Mouse (Mus musculus): ENCODE measurements around the gene Dpp6. TPM values are rescaled to one million over a fixed set of nuclear protein-coding genes. Genes with fewer than 3 reads are reported as not detected.
A peak's percentile ranks its signal among the peaks of the same experiment; 100 is the strongest.
"Not testable (repeated sequence)": the region's sequence is repeated elsewhere in the genome, so short reads cannot be mapped to it uniquely, and the experiment has no call there.

Dpp6 gene
- total RNA-seq, 4 experiments from 2014 or later, result 0.35 to 0.71 (median 0.63) TPM

- DNase-seq (ENCODE audit: low spot score), result no peak
These were observed 673.9 kb downstream of the Dpp6 start for GRCm38 (mm10) chr5:27490942-27491341.

GRCm38 (mm10) chr5:27501338-27501737 is 684.3 kb downstream of the Dpp6 start, which contains the start of gene Speer4b:
TSS of gene Speer4b (minus strand) at chr5:27501438.
- DNase-seq (ENCODE audit: low spot score), result not testable (repeated sequence)

DNA sequence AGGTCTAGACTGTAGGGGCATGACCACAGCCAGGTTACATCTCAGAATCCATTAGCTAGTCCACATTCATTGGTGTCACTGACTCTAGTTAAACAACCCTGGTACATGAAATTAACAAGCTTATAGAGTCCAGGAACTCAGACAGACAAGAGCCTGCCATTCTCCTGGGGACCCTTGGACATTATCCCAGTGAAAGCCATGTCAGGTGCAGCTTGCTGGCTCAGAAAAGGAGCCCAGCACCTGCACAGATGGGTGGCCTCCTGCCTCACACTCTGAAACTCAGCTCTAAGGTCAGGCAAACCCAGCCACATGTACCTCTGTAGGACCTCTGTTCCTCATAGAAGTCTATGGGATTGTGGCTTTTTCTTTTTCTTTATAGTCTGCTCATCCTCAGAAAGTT is 701.7 kb downstream of the Dpp6 start:
- no peak for DNase-seq (ENCODE audit: low spot score)

- no peak for DNase-seq (ENCODE audit: low spot score)
These were observed 709.9 kb downstream of the Dpp6 start for GRCm38 (mm10) chr5:27526906-27527305.

GRCm38 (mm10) chr5:27544816-27545270 is 727.8 kb downstream of the Dpp6 start:
- peak; percentile 1 for DNase-seq (ENCODE audit: low spot score)

- DNase-seq (ENCODE audit: low spot score), result no peak
These were observed 732.3 kb downstream of the Dpp6 start for GRCm38 (mm10) chr5:27549291-27549690.

GRCm38 (mm10) chr5:27565700-27566099 is 748.7 kb downstream of the Dpp6 start:
- no peak for DNase-seq (ENCODE audit: low spot score)

GRCm38 (mm10) chr5:27587970-27588758 is 771.2 kb downstream of the Dpp6 start:
- no peak for DNase-seq (ENCODE audit: low spot score)

GRCm38 (mm10) chr5:27604132-27604531 is 787.1 kb downstream of the Dpp6 start:
- no peak for DNase-seq (ENCODE audit: low spot score)

GRCm38 (mm10) chr5:27615769-27616168 is 798.8 kb downstream of the Dpp6 start:
- peak; percentile 3 for DNase-seq (ENCODE audit: low spot score)

- DNase-seq (ENCODE audit: low spot score), result no peak
These were observed 804.8 kb downstream of the Dpp6 start for GRCm38 (mm10) chr5:27621811-27622210.

DNA sequence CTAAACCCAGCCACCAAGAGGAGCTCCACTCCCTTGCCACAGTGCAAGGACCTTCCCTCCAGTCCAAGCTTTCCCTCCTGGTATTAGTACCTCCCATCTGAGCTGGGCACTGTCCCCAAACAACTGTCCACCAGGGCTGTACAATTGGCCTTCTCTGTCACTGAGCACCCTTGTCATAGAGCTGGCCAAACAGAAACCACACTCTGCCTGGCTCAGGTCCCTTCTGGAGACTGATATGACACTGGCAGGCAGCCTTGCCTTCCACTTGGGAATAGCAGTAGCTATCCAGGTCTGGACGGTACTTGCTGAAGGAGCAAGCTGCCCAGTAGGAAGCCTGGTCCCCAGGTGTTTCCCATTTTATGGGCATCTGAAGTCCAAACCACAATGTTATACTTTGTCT is 806.9 kb downstream of the Dpp6 start:
- peak; percentile 12 for DNase-seq (ENCODE audit: low spot score)

- DNase-seq (ENCODE audit: low spot score), result no peak
These were observed 815.1 kb downstream of the Dpp6 start for GRCm38 (mm10) chr5:27632151-27632550.

GRCm38 (mm10) chr5:27635941-27636340 is 818.9 kb downstream of the Dpp6 start:
- no peak for DNase-seq (ENCODE audit: low spot score)

- no peak for DNase-seq (ENCODE audit: low spot score)
These were observed 824.9 kb downstream of the Dpp6 start for GRCm38 (mm10) chr5:27641876-27642275.

- DNase-seq (ENCODE audit: low spot score), result no peak
These were observed 835.1 kb downstream of the Dpp6 start for GRCm38 (mm10) chr5:27651879-27652814.

DNA sequence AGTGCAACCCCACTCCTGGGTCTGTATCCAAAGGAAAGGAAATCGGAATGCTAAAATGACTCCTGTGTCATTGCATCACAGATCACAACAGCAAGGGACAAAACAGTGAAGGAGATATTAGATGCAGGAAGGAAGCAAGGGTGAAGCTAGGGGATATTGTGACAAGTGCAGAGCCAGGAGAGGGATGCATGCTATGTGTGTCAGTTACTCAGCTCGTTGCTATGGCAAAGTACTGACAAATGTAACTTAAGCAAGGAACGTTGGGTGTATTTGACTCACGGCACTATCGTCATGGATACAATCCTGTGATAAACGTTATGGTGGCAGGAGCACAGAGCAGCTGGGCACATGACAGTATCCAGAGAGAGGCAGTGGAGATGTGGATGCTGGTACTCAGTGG is 839.1 kb downstream of the Dpp6 start:
- DNase-seq (ENCODE audit: low spot score), result no peak

DNA sequence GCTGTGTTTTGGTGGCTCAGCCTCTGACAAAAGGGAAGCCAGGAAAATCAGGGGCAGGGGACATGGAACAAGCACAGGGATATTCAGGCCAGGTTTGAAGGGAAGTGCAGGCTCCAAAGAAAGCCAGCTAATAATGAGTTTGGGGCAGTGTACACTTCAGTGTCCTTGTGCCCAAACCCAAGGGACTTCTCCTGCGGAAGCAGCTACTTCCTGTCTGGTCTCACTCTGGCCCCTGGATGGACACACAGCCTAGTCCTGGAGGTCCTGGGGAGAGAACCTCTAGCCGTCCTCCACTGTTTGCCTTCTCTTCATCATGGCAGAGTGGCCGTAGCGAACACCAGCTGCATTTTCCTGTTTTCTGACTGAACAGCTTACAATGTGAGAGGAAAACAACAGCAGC is 840.7 kb downstream of the Dpp6 start:
- DNase-seq (ENCODE audit: low spot score), result peak; percentile 11

GRCm38 (mm10) chr5:27658165-27658564 is 841.2 kb downstream of the Dpp6 start:
- no peak for DNase-seq (ENCODE audit: low spot score)

- no peak for DNase-seq (ENCODE audit: low spot score)
These were observed 841.6 kb downstream of the Dpp6 start for GRCm38 (mm10) chr5:27658569-27658968.

- no peak for DNase-seq (ENCODE audit: low spot score)
These were observed 842.0 kb downstream of the Dpp6 start for GRCm38 (mm10) chr5:27659019-27659418.

- DNase-seq (ENCODE audit: low spot score), result peak; percentile 20
These were observed 842.8 kb downstream of the Dpp6 start for GRCm38 (mm10) chr5:27659781-27660180.
